Mouse (Mus musculus) heart, adult 2 months (tissue): ENCODE results near the gene Tmc4.

Source experiments
- CTCF ChIP-seq: fragments of 200-600 bp; IDR thresholded peaks from 2 replicates; pipeline ENCODE4 v1.8.1; 2022; ENCODE audit warnings: antibody characterized with exemption, mild to moderate bottlenecking, moderate library complexity
- EP300 ChIP-seq: fragments of 200-500 bp; IDR thresholded peaks from 2 replicates; pipeline ENCODE4 v1.6.1; 2011; ENCODE audit warnings: low read depth, low read length, control low read depth; ENCODE audit not compliant: insufficient read depth

- no peak for TF ChIP-seq CTCF
- TF ChIP-seq EP300: no peak
These were observed 35.0 kb upstream of the Tmc4 start for GRCm38 (mm10) chr7:3712264-3712942.
